Comparison of ENCODE assay signal across 8 mouse cellular contexts in the genomic region with DNA sequence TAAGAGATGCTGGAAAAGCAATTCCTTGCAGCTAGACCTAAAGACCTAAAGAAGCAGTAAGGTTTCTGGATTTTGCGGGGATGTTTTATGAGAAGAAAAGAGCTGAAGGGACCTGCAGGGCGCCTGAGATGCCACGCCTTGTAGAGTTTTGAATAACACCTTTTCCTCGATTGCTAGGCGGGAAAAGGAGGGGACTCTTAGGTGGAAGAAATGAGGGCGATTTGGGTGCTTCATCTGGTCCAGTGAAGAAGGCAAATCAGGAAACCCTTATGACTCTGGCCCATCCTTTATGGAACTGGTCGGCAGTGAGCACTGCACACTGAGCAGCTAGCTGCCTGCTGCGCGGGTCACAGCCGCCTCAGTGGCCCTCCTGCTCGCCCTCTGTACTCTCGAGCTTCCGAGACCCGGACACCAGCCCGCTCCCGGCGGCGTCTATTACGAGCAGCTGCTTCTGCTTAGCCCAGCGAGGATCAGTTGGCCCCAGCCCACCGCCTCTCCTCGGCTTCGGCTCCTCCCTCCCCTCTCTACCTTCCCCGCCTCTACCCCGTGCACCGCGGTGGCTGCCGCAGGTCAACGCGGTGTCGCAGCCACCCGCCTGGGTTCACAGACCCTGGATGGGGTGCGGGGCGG.
DNase-seq lines count a peak whose midpoint lies in the region; ATAC-seq and TF ChIP-seq lines count a peak whose summit lies in the region.

No protein-coding gene starts in this region.

- no peaks in the 10 kb centered on the region for H3K4me1 ChIP-seq in heart, postnatal 0 days (ENCODE audit: control insufficient read depth, insufficient read depth)
- H3K4me1 ChIP-seq in limb, embryonic 12.5 days (replicated peaks) = peaks cover 49% of the 10 kb centered on the region
- H3K4me1 ChIP-seq in midbrain, postnatal 0 days (ENCODE audit: insufficient read depth, low read length) = 0 out of 2 replicates have a peak, but pooled peaks cover 5% of the 10 kb centered on the region

- 2% methylated on average over 33 of the region's 34 CpGs for WGBS in heart, postnatal 0 days
- under 1% methylated on average over 34 of the region's 34 CpGs for WGBS in limb, embryonic 12.5 days
- 1% methylated on average over 26 of the region's 34 CpGs for WGBS in midbrain, postnatal 0 days

- H3K4me3 ChIP-seq in heart, postnatal 0 days (ENCODE audit: low read depth, low read length) = peak overlapping the region; percentile 39
- peak overlapping the region; percentile 47 for H3K4me3 ChIP-seq in limb, embryonic 12.5 days (replicated peaks)
- peak overlapping the region; percentile 29 for H3K4me3 ChIP-seq in midbrain, postnatal 0 days (ENCODE audit: low read depth, low read length)

- H3K4me2 ChIP-seq in heart, postnatal 0 days (ENCODE audit: low read depth, low read length) = peak overlapping the region; percentile 53
- H3K4me2 ChIP-seq in limb, embryonic 12.5 days = peak overlapping the region; percentile 92
- peak overlapping the region; percentile 54 for H3K4me2 ChIP-seq in midbrain, postnatal 0 days (ENCODE audit: low read depth, low read length, poor library complexity, severe bottlenecking)

- peaks cover 81% of the 10 kb centered on the region for H3K27me3 ChIP-seq in heart, postnatal 0 days (ENCODE audit: control insufficient read depth, insufficient read depth, low read length)
- peaks cover 60% of the 10 kb centered on the region for H3K27me3 ChIP-seq in limb, embryonic 12.5 days
- H3K27me3 ChIP-seq in midbrain, postnatal 0 days (ENCODE audit: insufficient read depth, low read length) = peaks cover 59% of the 10 kb centered on the region

- no peak overlapping the region; the same call in 1 of the 2 replicates for H3K9ac ChIP-seq in heart, postnatal 0 days (replicated peaks; ENCODE audit: low read depth, low read length)
- peak overlapping the region; percentile 47 for H3K9ac ChIP-seq in limb, embryonic 12.5 days (replicated peaks)
- no peak overlapping the region for H3K9ac ChIP-seq in midbrain, postnatal 0 days (replicated peaks; ENCODE audit: low read length, poor library complexity, severe bottlenecking)

- peak; percentile 20; the same call in 1 of the 2 replicates for ATAC-seq in heart, postnatal 0 days (ENCODE audit: insufficient read depth, low read depth)
- ATAC-seq in limb, embryonic 12.5 days (ENCODE audit: insufficient number of reproducible peaks, insufficient read depth, low FRiP score, low TSS enrichment, low read depth) = peak; percentile 81
- ATAC-seq in midbrain, postnatal 0 days (ENCODE audit: low FRiP score) = peak; percentile 45

- H3K27ac ChIP-seq in heart, postnatal 0 days (ENCODE audit: low read depth) = no peak overlapping the region
- H3K27ac ChIP-seq in limb, embryonic 12.5 days = peak overlapping the region; percentile 56
- H3K27ac ChIP-seq in midbrain, postnatal 0 days (ENCODE audit: low read depth, low read length) = no peak overlapping the region

- H3K36me3 ChIP-seq in heart, postnatal 0 days (replicated peaks; ENCODE audit: control insufficient read depth, insufficient read depth, low read length) = no peaks in the 10 kb centered on the region
- H3K36me3 ChIP-seq in limb, embryonic 12.5 days = no peaks in the 10 kb centered on the region
- no peaks in the 10 kb centered on the region for H3K36me3 ChIP-seq in midbrain, postnatal 0 days (ENCODE audit: insufficient read depth, low read length)

- TF ChIP-seq EP300 in heart, postnatal 0 days (IDR thresholded peaks at IDR 0.05; ENCODE audit: low read depth) = no peak

- no peaks in the 10 kb centered on the region for H3K9me3 ChIP-seq in heart, postnatal 0 days (replicated peaks; ENCODE audit: control insufficient read depth, low read length)
- no peaks in the 10 kb centered on the region for H3K9me3 ChIP-seq in limb, embryonic 12.5 days
- H3K9me3 ChIP-seq in midbrain, postnatal 0 days (ENCODE audit: low read length) = no peaks in the 10 kb centered on the region

- no peak for TF ChIP-seq CTCF in heart, postnatal 0 days (IDR thresholded peaks at IDR 0.05; ENCODE audit: low read depth)
- no peak for TF ChIP-seq CTCF in midbrain, postnatal 0 days (IDR thresholded peaks at IDR 0.05)

- peak; percentile 38 to 61 for DNase-seq in adrenal gland, adult (ENCODE audit: inconsistent age in 2 of 2, low spot score in 1 of 2)
- no peak for DNase-seq in adrenal gland, adult 8-10 months
- DNase-seq in spleen, adult 18-20 months = peak; percentile 5 to 6
- DNase-seq in spleen, adult 12 weeks (ENCODE audit: low spot score) = no peak
- DNase-seq in heart, postnatal 0 days (ENCODE audit: low spot score) = no peak
- DNase-seq in midbrain, postnatal 0 days (ENCODE audit: low spot score) = peak; percentile 28
- no peak for DNase-seq in left cerebral cortex, adult 9 months (ENCODE audit: low spot score in 2 of 2)

Comparison
In these comparisons a context has a peak if more than half of its experiments do, and no peak if none do; other contexts are left out.
1. DNase-seq: peak in adrenal gland, adult (2 of 2), spleen, adult 18-20 months (2 of 2) and midbrain, postnatal 0 days (single experiment); none in adrenal gland, adult 8-10 months (single experiment), spleen, adult 12 weeks (single experiment), heart, postnatal 0 days (single experiment) and left cerebral cortex, adult 9 months (0 of 2).
2. ATAC-seq: peak in every context shown above with its lines; median percentile 81 in limb, embryonic 12.5 days; 45 in midbrain, postnatal 0 days; 20 in heart, postnatal 0 days.
3. Peak in every context shown above with its lines, with median percentiles within 50 percentile points of each other: H3K4me2 ChIP-seq and H3K4me3 ChIP-seq.